Mouse (Mus musculus): ENCODE results near the gene Gpc4. TPM values are rescaled to one million over a fixed set of nuclear protein-coding genes. Genes with fewer than 3 reads are reported as not detected.

Gpc4 gene
- total and polyA plus RNA-seq, 3 experiments, result not detected

- TF ChIP-seq IRF4 (IDR thresholded peaks at IDR 0.05; ENCODE audit: low read depth, low read length) (no peak), MAFK (IDR thresholded peaks at IDR 0.05; ENCODE audit: insufficient replicate concordance, low read length) (no peak), POLR2A (IDR thresholded peaks at IDR 0.05; ENCODE audit: low read depth, low read length) (no peak), KAT2A (IDR thresholded peaks at IDR 0.05; ENCODE audit: insufficient replicate concordance, low read length) (no peak), POLR2AphosphoS2 (IDR thresholded peaks at IDR 0.05; ENCODE audit: low read depth, low read length) (no peak), CHD1 (IDR thresholded peaks at IDR 0.05; ENCODE audit: low read depth, low read length) (no peak), RAD21 (IDR thresholded peaks at IDR 0.05; ENCODE audit: low read depth, low read length) (no peak), NRF1 (IDR thresholded peaks at IDR 0.05; ENCODE audit: low read depth, low read length) (no peak), USF1 (IDR thresholded peaks at IDR 0.05; ENCODE audit: low read depth, low read length) (no peak), ZMIZ1 (IDR thresholded peaks at IDR 0.05; ENCODE audit: low read depth, low read length) (no peak), JUN (IDR thresholded peaks at IDR 0.05; ENCODE audit: insufficient read depth, low read depth, low read length) (no peak)
- dilution Hi-C loops (cut with MboI; ENCODE audit: extremely low pct_ligation_motif_present, extremely low pct_unique_long_range_greater_than_20kb, low sequenced_read_pairs), result no loop called here
- DNase-seq (ENCODE audit: extremely low read depth), result no peak
- H3K4me3 ChIP-seq (replicated peaks in 1 of 3; ENCODE audit: low read depth in 2 of 3, low read length in 2 of 3, poor library complexity in 1 of 3), result no peak overlapping the region
- H3K27me3 ChIP-seq (replicated peaks), result no peaks in the 10 kb centered on the region
- no peak overlapping the region for H3K9ac ChIP-seq (ENCODE audit: insufficient read depth, low read depth)
- H3K36me3 ChIP-seq (replicated peaks in 1 of 2; ENCODE audit: control insufficient read depth in 1 of 2, insufficient read depth in 1 of 2, low read length in 1 of 2), result no peaks in the 10 kb centered on the region
- H3K27ac ChIP-seq (ENCODE audit: insufficient read depth, low read depth), result no peak overlapping the region
- no peak overlapping the region for H3K4me2 ChIP-seq (ENCODE audit: insufficient read depth, low read depth, poor library complexity, severe bottlenecking)
- H3K9me3 ChIP-seq (replicated peaks; ENCODE audit: low read length), result no peaks in the 10 kb centered on the region
- no peaks in the 10 kb centered on the region for H3K4me1 ChIP-seq (ENCODE audit: control insufficient read depth in 1 of 2, insufficient read depth in 2 of 2)
- in situ Hi-C loops (cut with MboI; ENCODE audit: low pct_ligation_motif_present, low pct_unique_long_range_greater_than_20kb, low sequenced_read_pairs), result no loop called here
- H3K79me2 ChIP-seq (replicated peaks; ENCODE audit: control insufficient read depth, extremely low read depth, insufficient read depth, poor library complexity, severe bottlenecking), result no peaks in the 10 kb centered on the region
Observed at GRCm38 (mm10) chrX:52167519-52168244, 2.6 kb upstream of the Gpc4 start.

DNA sequence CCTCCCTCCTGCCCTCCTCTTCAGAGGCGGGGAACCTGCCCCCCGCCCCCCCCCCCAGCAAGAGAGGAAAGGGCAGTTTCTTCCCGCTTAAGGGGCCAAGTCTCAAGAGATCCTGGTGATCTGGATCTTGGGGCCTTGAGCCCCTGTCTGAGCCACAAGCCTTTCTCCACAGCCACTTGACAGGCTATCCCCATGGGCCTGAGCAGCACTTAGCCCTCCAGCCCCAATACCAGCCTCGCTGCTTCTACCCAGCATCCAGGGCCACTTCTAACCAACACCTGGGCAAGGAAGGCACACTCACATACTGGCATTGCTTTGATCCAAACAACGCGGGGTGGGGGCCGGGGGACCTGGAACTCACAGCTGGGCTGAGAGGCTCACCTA is 495 bp upstream of the Gpc4 start:
- Histone ChIP-seq H3K4me1 (ENCODE audit: control insufficient read depth in 1 of 2, insufficient read depth in 2 of 2) (no peaks in the 10 kb centered on the region), H3K4me2 (ENCODE audit: insufficient read depth, low read depth, poor library complexity, severe bottlenecking) (no peak overlapping the region), H3K4me3 (replicated peaks in 1 of 3; ENCODE audit: low read depth in 2 of 3, low read length in 2 of 3, poor library complexity in 1 of 3) (no peak overlapping the region), H3K27ac (ENCODE audit: insufficient read depth, low read depth) (no peak overlapping the region), H3K36me3 (replicated peaks in 1 of 2; ENCODE audit: control insufficient read depth in 1 of 2, insufficient read depth in 1 of 2, low read length in 1 of 2) (no peaks in the 10 kb centered on the region), H3K9ac (ENCODE audit: insufficient read depth, low read depth) (no peak overlapping the region), H3K27me3 (replicated peaks) (no peaks in the 10 kb centered on the region), H3K79me2 (replicated peaks; ENCODE audit: control insufficient read depth, extremely low read depth, insufficient read depth, poor library complexity, severe bottlenecking) (no peaks in the 10 kb centered on the region), H3K9me3 (replicated peaks; ENCODE audit: low read length) (no peaks in the 10 kb centered on the region)
- TF ChIP-seq CTCF (conservative IDR thresholded peaks at IDR 0.05 in 1 of 2, IDR thresholded peaks at IDR 0.05 in 1 of 2; ENCODE audit: low read depth in 2 of 2, low read length in 2 of 2), result no peak
- TF ChIP-seq TBP (conservative IDR thresholded peaks at IDR 0.05; ENCODE audit: low read depth, low read length), result no peak
- no peak for TF ChIP-seq RAD21 (IDR thresholded peaks at IDR 0.05; ENCODE audit: low read depth, low read length)
- TF ChIP-seq USF2 (conservative IDR thresholded peaks at IDR 0.05; ENCODE audit: low read depth, low read length), result no peak
- TF ChIP-seq BHLHE40 (IDR thresholded peaks at IDR 0.05; ENCODE audit: low read depth, low read length), result no peak
- TF ChIP-seq ZNF384 (IDR thresholded peaks at IDR 0.05; ENCODE audit: low read depth, low read length), result no peak
- no peak for TF ChIP-seq KAT2A (IDR thresholded peaks at IDR 0.05; ENCODE audit: insufficient replicate concordance, low read length)
- no peak for TF ChIP-seq ETS1 (conservative IDR thresholded peaks at IDR 0.05; ENCODE audit: low read depth, low read length)
- TF ChIP-seq NRF1 (IDR thresholded peaks at IDR 0.05; ENCODE audit: low read depth, low read length), result no peak
- no peak for TF ChIP-seq NELFE (IDR thresholded peaks at IDR 0.05; ENCODE audit: low read depth, low read length)
- TF ChIP-seq POLR2AphosphoS2 (IDR thresholded peaks at IDR 0.05; ENCODE audit: low read depth, low read length), result no peak
- no peak for TF ChIP-seq SMC3 (IDR thresholded peaks at IDR 0.05; ENCODE audit: low read depth, low read length)
- TF ChIP-seq GABPA (IDR thresholded peaks at IDR 0.05; ENCODE audit: insufficient replicate concordance, low read depth, low read length), result no peak
- no peak for TF ChIP-seq CHD2 (IDR thresholded peaks at IDR 0.05; ENCODE audit: low read length)
- TF ChIP-seq MAZ (IDR thresholded peaks at IDR 0.05; ENCODE audit: low read depth, low read length), result no peak
- no peak for TF ChIP-seq TCF12 (IDR thresholded peaks at IDR 0.05; ENCODE audit: low read depth, low read length)
- in situ Hi-C loops (cut with MboI; ENCODE audit: low pct_ligation_motif_present, low pct_unique_long_range_greater_than_20kb, low sequenced_read_pairs) (no loop called here), dilution Hi-C loops (cut with MboI; ENCODE audit: extremely low pct_ligation_motif_present, extremely low pct_unique_long_range_greater_than_20kb, low sequenced_read_pairs) (no loop called here)
- DNase-seq (ENCODE audit: extremely low read depth), result no peak
